In the genomic region with DNA sequence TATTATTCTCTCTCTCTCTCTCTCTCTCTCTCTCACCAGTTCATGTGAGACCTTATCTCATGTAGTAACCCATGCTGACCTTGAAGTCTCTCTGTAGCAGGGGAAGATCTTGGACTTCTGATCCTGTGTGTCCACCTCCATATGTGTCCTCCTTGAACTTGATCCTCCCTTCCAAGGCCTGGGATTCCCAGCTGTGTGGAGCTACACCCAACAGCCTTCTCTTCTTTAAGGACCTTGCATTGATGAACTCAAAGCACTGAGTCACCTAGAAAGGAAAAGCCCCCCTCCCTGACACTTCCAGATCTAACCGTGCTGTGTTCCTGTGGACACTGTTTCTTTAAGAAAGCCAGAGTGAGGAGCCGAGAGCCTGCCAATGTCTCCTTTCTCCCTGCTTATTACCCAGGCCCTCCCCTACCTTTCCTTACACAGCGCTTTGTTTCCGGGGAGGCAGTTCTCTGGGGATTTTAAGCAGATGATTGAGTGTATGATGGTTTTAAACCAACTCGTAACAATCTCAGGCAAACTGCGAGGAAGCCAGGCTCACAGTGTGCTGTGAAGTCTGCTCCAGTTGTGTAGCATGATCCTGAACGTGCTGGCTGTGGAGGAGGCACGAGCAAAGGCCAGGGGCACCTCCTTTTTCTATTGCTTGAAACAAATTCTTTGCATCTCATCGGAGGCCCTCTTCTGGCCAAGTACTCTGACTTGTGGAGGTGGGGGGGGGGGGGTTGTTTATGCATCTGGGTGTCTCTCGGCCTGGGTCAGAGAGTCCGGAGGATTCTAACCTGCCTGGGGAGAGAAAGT, we compare ENCODE assay signal across 8 mouse cellular contexts.
A peak's percentile ranks its signal among the peaks of the same experiment; 100 is the strongest.
DNase-seq lines count a peak whose midpoint lies in the region; ATAC-seq and TF ChIP-seq lines count a peak whose summit lies in the region.

No protein-coding gene starts in this region.

- DNase-seq in heart, adult 2 months = peak in 1 of 2 experiments; percentile 27
- no peak for DNase-seq in heart, adult 9 months (ENCODE audit: low spot score in 2 of 2)
- DNase-seq in testis, postnatal 10 days (ENCODE audit: low spot score) = no peak
- DNase-seq in large intestine, adult 2 months (ENCODE audit: low read depth, low spot score) = peak; percentile 45
- DNase-seq in stomach, postnatal 0 days (ENCODE audit: low spot score) = no peak
- DNase-seq in right cerebral cortex, postnatal 36 days (ENCODE audit: low spot score in 2 of 2) = no peak
- DNase-seq in cerebellum, adult 8-10 months = no peak

- H3K27me3 ChIP-seq in heart, adult 2 months (ENCODE audit: control insufficient read depth, insufficient read depth, low read length) = no peaks in the 10 kb centered on the region
- no peaks in the 10 kb centered on the region for H3K27me3 ChIP-seq in testis, adult 2 months (ENCODE audit: control insufficient read depth, insufficient read depth, low read length)
- H3K27me3 ChIP-seq in stomach, postnatal 0 days (ENCODE audit: control insufficient read depth, insufficient read depth, low read length) = no peaks in the 10 kb centered on the region

- TF ChIP-seq CTCF in heart, adult 2 months (IDR thresholded peaks at IDR 0.05) = no peak
- no peak for TF ChIP-seq CTCF in testis, adult 2 months (IDR thresholded peaks at IDR 0.05; ENCODE audit: control insufficient read depth, insufficient read depth, insufficient replicate concordance, low read depth, low read length)
- TF ChIP-seq CTCF in stomach, postnatal 0 days (IDR thresholded peaks at IDR 0.05; ENCODE audit: low read depth) = peak; percentile 25; the same call in 1 of the 2 replicates

- TF ChIP-seq POLR2A in heart, adult 2 months (IDR thresholded peaks at IDR 0.05; ENCODE audit: insufficient read depth, low read depth, low read length) = no peak
- no peak for TF ChIP-seq POLR2A in testis, adult 2 months (IDR thresholded peaks at IDR 0.05; ENCODE audit: control insufficient read depth, low read depth, low read length)

- TF ChIP-seq EP300 in heart, adult 2 months (IDR thresholded peaks at IDR 0.05; ENCODE audit: insufficient read depth, low read depth, low read length) = no peak
- no peak for TF ChIP-seq EP300 in stomach, postnatal 0 days (optimal IDR thresholded peaks at IDR 0.05)

- peak; percentile 69 for ATAC-seq in stomach, postnatal 0 days (ENCODE audit: low FRiP score, low TSS enrichment)

- peak overlapping the region; percentile 58 for H3K27ac ChIP-seq in heart, adult 2 months
- peak overlapping the region; percentile 40 for H3K27ac ChIP-seq in testis, adult 2 months (ENCODE audit: control insufficient read depth, insufficient read depth, low read depth, low read length)
- H3K27ac ChIP-seq in stomach, postnatal 0 days (replicated peaks) = no peak overlapping the region

- H3K9ac ChIP-seq in heart, adult 2 months (ENCODE audit: low read depth, low read length) = peak overlapping the region; percentile 7; the same call in 1 of the 2 replicates
- 0 out of 2 replicates have a peak overlapping the region, but pooled peaks have one; percentile 14 for H3K9ac ChIP-seq in stomach, postnatal 0 days (ENCODE audit: low read length)

- peak overlapping the region; percentile 6 for H3K4me2 ChIP-seq in stomach, postnatal 0 days (replicated peaks; ENCODE audit: low read depth)

- H3K9me3 ChIP-seq in stomach, postnatal 0 days (ENCODE audit: control insufficient read depth, low read length) = no peaks in the 10 kb centered on the region

- peaks cover 11% of the 10 kb centered on the region for H3K36me3 ChIP-seq in heart, adult 2 months (ENCODE audit: control insufficient read depth, insufficient read depth, low read length)
- H3K36me3 ChIP-seq in testis, adult 2 months (ENCODE audit: control insufficient read depth, insufficient read depth, low read length) = no peaks in the 10 kb centered on the region
- H3K36me3 ChIP-seq in stomach, postnatal 0 days (ENCODE audit: control insufficient read depth, insufficient read depth, low read length) = no peaks in the 10 kb centered on the region

- intact Hi-C loops in heart, adult 2 months (cut with DNase I) = no loop called here

- H3K4me1 ChIP-seq in heart, adult 2 months (ENCODE audit: control insufficient read depth, insufficient read depth, low read length) = peaks cover 17% of the 10 kb centered on the region
- peaks cover 3% of the 10 kb centered on the region; the same call in 1 of the 2 replicates for H3K4me1 ChIP-seq in testis, adult 2 months (ENCODE audit: control insufficient read depth, insufficient read depth, low read length)
- H3K4me1 ChIP-seq in stomach, postnatal 0 days (replicated peaks; ENCODE audit: control insufficient read depth, insufficient read depth) = no peaks in the 10 kb centered on the region

- 10% methylated on average over 11 of the region's 11 CpGs for WGBS in heart, adult 2 months
- WGBS in large intestine, adult 2 months = 11% methylated on average over 11 of the region's 11 CpGs
- 15% methylated on average over 11 of the region's 11 CpGs for WGBS in stomach, postnatal 0 days

- peak overlapping the region; percentile 25; the same call in 1 of the 2 replicates for H3K4me3 ChIP-seq in heart, adult 2 months
- no peak overlapping the region for H3K4me3 ChIP-seq in testis, adult 2 months (ENCODE audit: control insufficient read depth, low read depth, low read length)
- H3K4me3 ChIP-seq in stomach, postnatal 0 days (ENCODE audit: low read depth, low read length) = no peak overlapping the region

- H3K79me2 ChIP-seq in heart, adult 2 months (replicated peaks; ENCODE audit: control insufficient read depth, insufficient read depth, low read length) = peaks cover 9% of the 10 kb centered on the region
